ENCODE assay signal across 15 mouse cellular contexts in genomic region chr8:30863017-30863416, GRCm38 (mm10).
DNase-seq lines count a peak whose midpoint lies in the region; ATAC-seq and TF ChIP-seq lines count a peak whose summit lies in the region.
"Had no signal": no experiment of that assay in that cellular context is flagged by ENCODE, and none has a peak within 500 bp of the region (broad histone marks: within the 10 kb centered on the region; RNA-seq: fewer than 3 reads in every experiment).

No protein-coding gene starts in this region.

- intact Hi-C loops in left cerebral cortex, postnatal 14 days (cut with DNase I): no loop called here
- intact Hi-C loops in heart, postnatal 10 days (cut with DNase I): no loop called here

- H3K27ac ChIP-seq in hindbrain, embryonic 10.5 days: peak overlapping the region; percentile 16; the same call in 1 of the 2 replicates
- H3K27ac ChIP-seq in midbrain, embryonic 15.5 days: no peak overlapping the region
- H3K27ac ChIP-seq in thymus, adult 2 months (ENCODE audit: control insufficient read depth, insufficient read depth, low read length): no peak overlapping the region
- H3K27ac ChIP-seq: embryonic facial prominence, embryonic 12.5 days; limb, embryonic 12.5 days; stomach, embryonic 15.5 days had no signal

- no peak for TF ChIP-seq CTCF in thymus, adult 2 months (IDR thresholded peaks at IDR 0.05; ENCODE audit: borderline replicate concordance, control insufficient read depth, extremely low read depth, insufficient read depth, low read length, poor library complexity)

- H3K9me3 ChIP-seq in hindbrain, embryonic 10.5 days: no peaks in the 10 kb centered on the region
- no peaks in the 10 kb centered on the region for H3K9me3 ChIP-seq in midbrain, embryonic 15.5 days
- H3K9me3 ChIP-seq: embryonic facial prominence, embryonic 12.5 days; limb, embryonic 12.5 days; stomach, embryonic 15.5 days had no signal

- no peak overlapping the region for H3K9ac ChIP-seq in midbrain, embryonic 15.5 days
- H3K9ac ChIP-seq: embryonic facial prominence, embryonic 12.5 days; limb, embryonic 12.5 days; lung, embryonic 14.5 days; stomach, embryonic 15.5 days had no signal

- 30% methylated on average over 4 of the region's 4 CpGs for WGBS in hindbrain, embryonic 10.5 days
- WGBS in midbrain, embryonic 15.5 days: 11% methylated on average over 4 of the region's 4 CpGs
- 81% methylated on average over 4 of the region's 4 CpGs for WGBS in thymus, adult 2 months

- H3K4me3 ChIP-seq in hindbrain, embryonic 10.5 days: no peak overlapping the region
- H3K4me3 ChIP-seq in midbrain, embryonic 15.5 days: no peak overlapping the region
- no peak overlapping the region for H3K4me3 ChIP-seq in thymus, adult 2 months (ENCODE audit: control insufficient read depth, insufficient read depth, low read length)
- H3K4me3 ChIP-seq: embryonic facial prominence, embryonic 12.5 days; limb, embryonic 12.5 days; stomach, embryonic 15.5 days had no signal

- peak; percentile 9 to 37 for DNase-seq in left cerebral cortex, postnatal 14 days (ENCODE audit: low spot score in 2 of 2)
- DNase-seq in left cerebral cortex, adult 18-20 months (ENCODE audit: low spot score in 2 of 2): no peak
- peak; percentile 16 for DNase-seq in embryo, embryonic 11 days
- DNase-seq in hindbrain, embryonic 10.5 days (ENCODE audit: low spot score): no peak
- no peak for DNase-seq in B cell, adult 2 months
- no peak for DNase-seq in thymus, adult 2 months
- no peak for DNase-seq in heart, postnatal 10 days
- DNase-seq: kidney, postnatal 25 days; lung, embryonic 14.5 days had no signal

- no peak for TF ChIP-seq POLR2A in thymus, adult 2 months (IDR thresholded peaks at IDR 0.05; ENCODE audit: control insufficient read depth, extremely low read depth, insufficient read depth, low read length, poor library complexity)

- H3K4me2 ChIP-seq in midbrain, embryonic 15.5 days: no peak overlapping the region
- H3K4me2 ChIP-seq: embryonic facial prominence, embryonic 12.5 days; heart, embryonic 11.5 days; limb, embryonic 12.5 days; lung, embryonic 14.5 days; stomach, embryonic 15.5 days had no signal

- ATAC-seq in midbrain, embryonic 15.5 days (replicated peaks): 0 out of 2 replicates have a peak, but pooled peaks have one; percentile 30
- ATAC-seq: inflammation-experienced regulatory T-cells, adult 6 months had no signal

- H3K4me1 ChIP-seq in hindbrain, embryonic 10.5 days (replicated peaks): peaks cover 14% of the 10 kb centered on the region; the same call in 1 of the 2 replicates
- H3K4me1 ChIP-seq in midbrain, embryonic 15.5 days: no peaks in the 10 kb centered on the region
- H3K4me1 ChIP-seq in thymus, adult 2 months (replicated peaks; ENCODE audit: control insufficient read depth, insufficient read depth, low read length): no peaks in the 10 kb centered on the region
- H3K4me1 ChIP-seq: embryonic facial prominence, embryonic 12.5 days; limb, embryonic 12.5 days; stomach, embryonic 15.5 days had no signal

- no peaks in the 10 kb centered on the region for H3K36me3 ChIP-seq in hindbrain, embryonic 10.5 days
- H3K36me3 ChIP-seq in midbrain, embryonic 15.5 days (replicated peaks): no peaks in the 10 kb centered on the region
- H3K36me3 ChIP-seq in thymus, adult 2 months (ENCODE audit: control insufficient read depth, insufficient read depth, low read length): no peaks in the 10 kb centered on the region
- H3K36me3 ChIP-seq: embryonic facial prominence, embryonic 12.5 days; limb, embryonic 12.5 days; stomach, embryonic 15.5 days had no signal

- H3K27me3 ChIP-seq in hindbrain, embryonic 10.5 days (ENCODE audit: insufficient read depth, poor library complexity, severe bottlenecking): no peaks in the 10 kb centered on the region
- H3K27me3 ChIP-seq in midbrain, embryonic 15.5 days (replicated peaks): no peaks in the 10 kb centered on the region
- H3K27me3 ChIP-seq in thymus, adult 2 months (ENCODE audit: control insufficient read depth, insufficient read depth, low read length): no peaks in the 10 kb centered on the region
- H3K27me3 ChIP-seq: embryonic facial prominence, embryonic 12.5 days; limb, embryonic 12.5 days; stomach, embryonic 15.5 days had no signal

Comparison
In these comparisons a context has a peak if more than half of its experiments do, and no peak if none do; other contexts are left out.
1. DNase-seq: peak in left cerebral cortex, postnatal 14 days (2 of 2) and embryo, embryonic 11 days (single experiment); none in left cerebral cortex, adult 18-20 months (0 of 2), hindbrain, embryonic 10.5 days (single experiment), B cell, adult 2 months (0 of 2), thymus, adult 2 months (single experiment) and heart, postnatal 10 days (0 of 2).